ENCODE assay signal across 9 mouse cellular contexts in genomic region chr8:85496778-85497177, GRCm38 (mm10).
"Had no signal": no experiment of that assay in that cellular context is flagged by ENCODE, and none has a peak within 500 bp of the region (broad histone marks: within the 10 kb centered on the region; RNA-seq: fewer than 3 reads in every experiment).

No protein-coding gene starts in this region.

- H3K27me3 ChIP-seq: limb, embryonic 15.5 days had no signal

- ATAC-seq: midbrain, embryonic 16.5 days had no signal

- H3K9me3 ChIP-seq: limb, embryonic 15.5 days; midbrain, embryonic 12.5 days had no signal

- H3K9ac ChIP-seq: limb, embryonic 15.5 days; midbrain, embryonic 12.5 days had no signal

- H3K4me2 ChIP-seq: limb, embryonic 15.5 days; midbrain, embryonic 12.5 days had no signal

- H3K27ac ChIP-seq: left cerebral cortex, adult 2 months; limb, embryonic 15.5 days; midbrain, embryonic 12.5 days had no signal

- H3K4me3 ChIP-seq: left cerebral cortex, adult 2 months; limb, embryonic 15.5 days; midbrain, embryonic 12.5 days had no signal

- DNase-seq: kidney, adult 18-20 months; kidney, postnatal 10 days; lung, adult 18-20 months; right cerebral cortex, postnatal 25 days; thymus, postnatal 4 days had no signal

- H3K36me3 ChIP-seq: midbrain, embryonic 12.5 days had no signal
